Mouse (Mus musculus) thymus, adult 2 months (tissue): ENCODE measurements around the gene Drp2. TPM values are rescaled to one million over a fixed set of nuclear protein-coding genes. Genes with fewer than 3 reads are reported as not detected.
A peak's percentile ranks its signal among the peaks of the same experiment; 100 is the strongest.

Experiments used
- DNase-seq: peaks from one replicate; pipeline ENCODE4 v3.0.0; 2021
- H3K27ac ChIP-seq: fragments of 200-500 bp; 2 replicates; pipeline ENCODE4 v1.5.1; 2012; ENCODE audit warnings: low read length, control low read depth; ENCODE audit not compliant: control insufficient read depth, insufficient read depth
- H3K27me3 ChIP-seq: fragments of 200-500 bp; 2 replicates; pipeline ENCODE4 v1.6.1; 2012; ENCODE audit warnings: mild to moderate bottlenecking, low read length, moderate library complexity, mixed read lengths; ENCODE audit not compliant: control insufficient read depth, insufficient read depth
- H3K36me3 ChIP-seq: fragments of 200-500 bp; 2 replicates; pipeline ENCODE4 v1.6.1; 2012; ENCODE audit warnings: mild to moderate bottlenecking, low read length, moderate library complexity; ENCODE audit not compliant: control insufficient read depth, insufficient read depth
- H3K4me1 ChIP-seq: fragments of 200-500 bp; replicated peaks from 2 replicates; pipeline ENCODE4 v1.6.1; 2012; ENCODE audit warnings: low read length; ENCODE audit not compliant: control insufficient read depth, insufficient read depth
- H3K4me3 ChIP-seq: fragments of 200-500 bp; 2 replicates; pipeline ENCODE4 v1.5.1; 2012; ENCODE audit warnings: mild to moderate bottlenecking, low read length, control low read depth, moderate library complexity; ENCODE audit not compliant: control insufficient read depth, insufficient read depth
- CTCF ChIP-seq: fragments of 200-500 bp; IDR thresholded peaks from 2 replicates; pipeline ENCODE4 v1.5.1; 2012; ENCODE audit warnings: mild to moderate bottlenecking, control low read depth, low read length, moderate library complexity, borderline replicate concordance; ENCODE audit not compliant: control insufficient read depth, poor library complexity, insufficient read depth; ENCODE audit errors: extremely low read depth
- POLR2A ChIP-seq: fragments of 200-500 bp; IDR thresholded peaks from 2 replicates; pipeline ENCODE4 v1.6.1; 2012; ENCODE audit warnings: mild to moderate bottlenecking, low read length, control low read depth, moderate library complexity; ENCODE audit not compliant: control insufficient read depth, poor library complexity, insufficient read depth; ENCODE audit errors: extremely low read depth
- WGBS: fragments of 180-500 bp; shearing (Covaris S2); methylation state at CpG from one replicate; pipeline ENCODE4 v1.1.7; 2018; 5-methylcytosine and 5-hydroxymethylcytosine counted together
- polyA plus RNA-seq: library from polyadenylated mRNA; depleted of rRNA; stranded (reverse); fragments of >200 nt; gene quantifications from 2 replicates; pipeline ENCODE4 v1.2.3, GENCODE M21; 2012; rRNA removed

Gene Drp2
- 0.97 and 1.1 TPM in 2 replicates for polyA plus RNA-seq

GRCm38 (mm10) chrX:134403863-134404583, at the start of gene Drp2:
Gene Drp2, plus strand, starts transcription at chrX:134404551.
- 0 out of 2 replicates have a peak, but pooled peaks cover 2% of the 10 kb centered on the region for H3K4me1 ChIP-seq
- 38% methylated on average over 14 of the region's 15 CpGs for WGBS
- DNase-seq, result no peak

DNA sequence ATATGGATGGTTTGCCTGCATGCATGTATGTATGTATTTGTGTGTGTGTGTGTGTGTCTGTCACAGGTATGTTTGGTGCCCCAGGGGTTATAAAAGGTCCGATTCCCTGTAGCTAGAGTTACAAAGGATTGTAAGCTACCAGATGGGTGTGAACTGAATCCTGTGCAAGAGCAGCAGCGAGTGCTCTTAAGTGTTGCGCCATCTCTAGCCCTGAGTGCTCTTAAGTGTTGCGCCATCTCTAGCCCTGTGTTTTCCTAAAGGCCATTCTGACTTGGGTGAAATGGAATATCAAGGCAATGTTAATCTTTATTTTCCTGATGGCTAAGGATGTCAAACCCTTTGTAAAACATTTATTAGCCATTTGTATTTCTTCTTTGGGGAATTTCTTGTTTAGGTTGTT, 45.0 kb upstream of the Drp2 start:
- TF ChIP-seq CTCF (no peak), POLR2A (no peak)
- Histone ChIP-seq H3K4me1 (no peaks in the 10 kb centered on the region), H3K36me3 (no peaks in the 10 kb centered on the region), H3K4me3 (no peak overlapping the region), H3K27ac (no peak overlapping the region), H3K27me3 (no peaks in the 10 kb centered on the region)
- 96% methylated on average over 4 of the region's 4 CpGs for WGBS
- no peak for DNase-seq

More at GRCm38 (mm10) chrX:134403863-134404583, at the start of gene Drp2:
- TF ChIP-seq POLR2A (no peak), CTCF (no peak)
- no peak within 1 kb of the TSS for H3K27ac ChIP-seq
- H3K27me3 ChIP-seq, result no peaks in the 10 kb centered on the region
- peak within 1 kb of the TSS; percentile 16 for H3K4me3 ChIP-seq
- H3K36me3 ChIP-seq, result no peaks in the 10 kb centered on the region

DNA sequence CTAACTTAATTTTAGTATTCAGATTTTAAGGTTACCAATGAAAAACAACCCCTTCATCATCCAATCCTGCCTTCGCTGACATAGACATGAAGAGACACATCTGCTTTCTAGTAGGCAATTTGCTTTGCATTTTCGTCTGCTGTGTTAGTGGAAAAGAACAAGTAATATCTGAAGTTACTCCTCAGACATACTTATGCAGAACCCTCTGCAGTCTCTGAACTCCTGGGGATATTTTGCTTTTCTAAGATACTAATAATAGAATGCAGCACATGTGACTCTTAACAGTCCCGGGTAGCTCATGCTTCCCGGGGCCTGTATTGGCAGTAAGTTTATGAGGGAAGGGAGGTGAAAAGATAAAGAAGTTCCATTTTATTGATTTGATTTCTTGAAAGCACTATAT, 42.2 kb upstream of the Drp2 start:
- Histone ChIP-seq H3K4me1 (no peaks in the 10 kb centered on the region), H3K4me3 (no peak overlapping the region), H3K36me3 (no peaks in the 10 kb centered on the region), H3K27me3 (no peaks in the 10 kb centered on the region), H3K27ac (no peak overlapping the region)
- no peak for TF ChIP-seq POLR2A
- TF ChIP-seq CTCF, result no peak
- DNase-seq, result no peak
- 95% methylated on average over 4 of the region's 4 CpGs for WGBS

DNA sequence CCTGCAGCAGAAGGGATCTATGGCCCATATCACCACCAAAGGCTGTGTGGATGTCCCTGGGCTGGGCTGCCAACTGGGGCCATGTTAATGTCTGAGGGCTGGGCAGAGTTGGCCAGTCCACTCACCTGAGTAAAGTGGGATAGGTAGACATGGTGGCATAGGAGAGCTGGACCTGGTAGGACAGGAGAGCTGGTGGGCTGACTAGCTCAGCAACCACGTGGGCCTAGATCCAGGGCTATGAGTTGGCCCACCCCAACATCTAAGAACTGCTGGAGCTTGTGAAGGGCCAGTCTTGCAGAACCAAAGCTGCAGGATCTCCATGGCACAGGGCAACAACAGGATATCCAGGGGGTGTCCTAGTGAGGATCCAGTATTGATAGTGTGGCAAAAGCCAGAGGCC, 38.9 kb upstream of the Drp2 start:
- TF ChIP-seq CTCF (no peak), POLR2A (no peak)
- H3K27ac ChIP-seq, result no peak overlapping the region
- H3K4me1 ChIP-seq, result no peaks in the 10 kb centered on the region
- H3K36me3 ChIP-seq, result no peaks in the 10 kb centered on the region
- DNase-seq, result no peak
- no peaks in the 10 kb centered on the region for H3K27me3 ChIP-seq
- WGBS, result 100% methylated on average over 1 of the region's 1 CpGs
- H3K4me3 ChIP-seq, result no peak overlapping the region

DNA sequence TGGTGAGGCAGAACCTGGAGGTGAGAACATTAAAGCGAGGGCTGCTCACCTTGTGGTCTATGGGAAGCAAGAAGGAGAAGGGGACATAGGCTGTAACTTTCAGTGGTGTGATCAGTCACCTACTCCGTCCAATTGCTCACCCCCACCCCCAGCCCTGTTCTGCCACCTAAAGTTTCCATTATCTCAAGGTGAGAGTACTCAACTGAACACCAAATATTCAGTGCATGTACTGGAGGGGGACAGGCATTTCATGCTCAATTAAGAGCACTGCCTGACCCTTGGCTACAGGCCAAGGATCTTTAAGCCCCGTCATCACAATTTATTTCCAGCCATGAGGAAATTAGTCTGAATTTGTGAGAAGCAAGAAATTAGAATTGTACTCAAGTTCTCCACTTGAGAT, 37.8 kb upstream of the Drp2 start:
- TF ChIP-seq POLR2A, result no peak
- TF ChIP-seq CTCF, result no peak
- Histone ChIP-seq H3K36me3 (no peaks in the 10 kb centered on the region), H3K27ac (no peak overlapping the region), H3K4me1 (no peaks in the 10 kb centered on the region), H3K4me3 (no peak overlapping the region), H3K27me3 (no peaks in the 10 kb centered on the region)
- no peak for DNase-seq
- 92% methylated on average over 3 of the region's 3 CpGs for WGBS

DNA sequence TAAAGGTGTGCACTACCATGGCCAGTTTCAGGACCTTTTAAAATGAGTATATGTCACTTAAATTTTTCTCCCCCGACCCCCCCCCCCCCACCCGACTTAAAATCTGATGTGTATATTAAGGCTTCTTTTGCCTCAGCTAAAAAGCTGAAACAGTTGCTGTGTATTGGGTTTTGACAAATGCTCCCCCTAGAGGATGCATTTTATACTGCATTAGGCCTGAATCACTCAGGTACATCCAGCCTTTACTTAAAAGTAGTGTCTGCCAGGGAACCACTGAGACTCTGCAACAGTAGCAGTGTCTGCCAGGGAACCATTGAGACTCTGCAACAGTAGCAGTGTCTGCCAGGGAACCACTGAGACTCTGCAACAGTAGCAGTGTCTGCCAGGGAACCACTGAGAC, 33.1 kb upstream of the Drp2 start:
- no peak for DNase-seq
- 0% methylated on average over 2 of the region's 2 CpGs for WGBS

More for the DNA sequence above, 33.1 kb upstream of the Drp2 start:
- Histone ChIP-seq H3K27ac (no peak overlapping the region), H3K4me1 (no peaks in the 10 kb centered on the region), H3K36me3 (no peaks in the 10 kb centered on the region), H3K4me3 (no peak overlapping the region), H3K27me3 (no peaks in the 10 kb centered on the region)
- TF ChIP-seq POLR2A (no peak), CTCF (no peak)
